Mouse (Mus musculus) Patski (cell line): ENCODE results near the gene Baz1b. TPM values are rescaled to one million over a fixed set of nuclear protein-coding genes. Genes with fewer than 3 reads are reported as not detected.

Source experiments
- ATAC-seq: fragments of 100-300 bp; one replicate; pipeline ENCODE4 v1.8.0; 2021
- CTCF ChIA-PET: fragments of 350-600 bp; sonication (Branson Sonifier 250); formaldehyde crosslinking; loops from one replicate; lab custom pipeline; 2022; ENCODE audit warnings: inconsistent platforms; lab: Charles Lee
- POLR2A ChIA-PET: fragments of 350-600 bp; sonication (Branson Sonifier 250); formaldehyde crosslinking; loops from one replicate; lab custom pipeline; 2022; ENCODE audit warnings: antibody characterized with exemption, inconsistent platforms; lab: Charles Lee
- DNase-seq: peaks from one replicate; pipeline ENCODE4 v3.0.0-alpha.2; 2011; ENCODE audit warnings: low read depth, low spot score
- H3K27me3 ChIP-seq: fragments of 371-371 bp; one replicate; pipeline ENCODE4 v1.5.1; 2021
- CTCF ChIP-seq: fragments of 100-300 bp; IDR thresholded peaks from one replicate; pipeline ENCODE4 v1.5.1; 2021
- in situ Hi-C: fragments of 300-500 bp; cut with MboI; formaldehyde crosslinking; loops from 3 replicates; pipeline ENCODE4 v1.11.1; 2018; ENCODE audit warnings: low pct_unique_long_range_greater_than_20kb, mixed read lengths
- polyA plus RNA-seq: library from polyadenylated mRNA; unstranded; gene quantifications from one replicate; pipeline ENCODE4 v1.2.3, GENCODE M21; 2021

Baz1b gene
- polyA plus RNA-seq = 92.8 TPM

GRCm38 (mm10) chr5:135186621-135187348 is at the start of gene Baz1b:
TSS of gene Baz1b (plus strand) at chr5:135187264.
- in situ Hi-C loops = no loop called here
- no peaks in the 10 kb centered on the region for H3K27me3 ChIP-seq
- ChIA-PET POLR2A (interaction anchor here (0.6 to 1.3 kb wide), 7 partner anchors 10 to 206 kb away, joined by 3 read pairs; partner anchors contain the start of gene Dnajc30), CTCF (interaction anchor here (1.2 kb wide), 1 partner anchor 9 kb away, joined by 3 read pairs; no protein-coding TSS in a partner anchor)
- no peak for TF ChIP-seq CTCF
- peak; percentile 92 for ATAC-seq
- DNase-seq = peak; percentile 95

- in situ Hi-C loops = no loop called here
- no peak for TF ChIP-seq CTCF
- CTCF ChIA-PET = interaction anchor here (2.2 kb wide), 1 partner anchor 21 kb away, joined by 6 read pairs; no protein-coding TSS in a partner anchor
- DNase-seq (no peak), ATAC-seq (no peak)
- H3K27me3 ChIP-seq = peaks cover 29% of the 10 kb centered on the region
- POLR2A ChIA-PET = no interaction called here
Observed at GRCm38 (mm10) chr5:135139881-135140280, 47.2 kb upstream of the Baz1b start.

- in situ Hi-C loops = no loop called here
- TF ChIP-seq CTCF = no peak
- ChIA-PET CTCF (interaction anchor here (1.0 kb wide), 1 partner anchor 26 kb away, joined by 4 read pairs; no protein-coding TSS in a partner anchor), POLR2A (no interaction called here)
- ATAC-seq (no peak), DNase-seq (no peak)
- peaks cover 12% of the 10 kb centered on the region for H3K27me3 ChIP-seq
Observed at GRCm38 (mm10) chr5:135144469-135144868, 42.6 kb upstream of the Baz1b start.

- ChIA-PET POLR2A (no interaction called here), CTCF (no interaction called here)
- in situ Hi-C loops = no loop called here
- ATAC-seq = no peak
- H3K27me3 ChIP-seq = peaks cover 12% of the 10 kb centered on the region
- TF ChIP-seq CTCF = no peak
- DNase-seq = no peak
Observed at GRCm38 (mm10) chr5:135145532-135145931, 41.5 kb upstream of the Baz1b start.

GRCm38 (mm10) chr5:135145955-135146354 is 41.1 kb upstream of the Baz1b start:
- CTCF ChIA-PET = no interaction called here
- H3K27me3 ChIP-seq = peaks cover 12% of the 10 kb centered on the region
- DNase-seq (no peak), ATAC-seq (no peak)
- in situ Hi-C loops = no loop called here
- TF ChIP-seq CTCF = no peak
- POLR2A ChIA-PET = no interaction called here

- CTCF ChIA-PET = interaction anchor here (0.7 kb wide), 1 partner anchor 12 kb away, joined by 3 read pairs; no protein-coding TSS in a partner anchor
- DNase-seq = no peak
- in situ Hi-C loops = no loop called here
- H3K27me3 ChIP-seq = no peaks in the 10 kb centered on the region
- TF ChIP-seq CTCF = no peak
- ATAC-seq = no peak
- POLR2A ChIA-PET = interaction anchor here (1.2 kb wide), 1 partner anchor 21 kb away, joined by 4 read pairs; no protein-coding TSS in a partner anchor
Observed at GRCm38 (mm10) chr5:135148715-135149052, 38.4 kb upstream of the Baz1b start.

- ATAC-seq = peak; percentile 97
- no peaks in the 10 kb centered on the region for H3K27me3 ChIP-seq
- CTCF ChIA-PET = no interaction called here
- TF ChIP-seq CTCF = no peak
- POLR2A ChIA-PET = interaction anchor here (0.7 to 1.2 kb wide), 3 partner anchors 18 to 86 kb away, joined by 3 to 4 read pairs (median 3); no protein-coding TSS in a partner anchor
- in situ Hi-C loops = no loop called here
- DNase-seq = peak; percentile 97
Observed at GRCm38 (mm10) chr5:135149053-135149819, 37.8 kb upstream of the Baz1b start, which contains the start of gene Tbl2. TSS of gene Tbl2 (plus strand) at chr5:135149657.

GRCm38 (mm10) chr5:135149820-135150178 is 37.3 kb upstream of the Baz1b start:
- CTCF ChIA-PET = no interaction called here
- DNase-seq (no peak), ATAC-seq (no peak)
- no peaks in the 10 kb centered on the region for H3K27me3 ChIP-seq
- no peak for TF ChIP-seq CTCF
- POLR2A ChIA-PET = interaction anchor here (0.7 to 1.2 kb wide), 3 partner anchors 17 to 87 kb away, joined by 3 to 4 read pairs (median 3); no protein-coding TSS in a partner anchor
- in situ Hi-C loops = no loop called here

GRCm38 (mm10) chr5:135156496-135156895 is 30.6 kb upstream of the Baz1b start:
- in situ Hi-C loops = no loop called here
- CTCF ChIA-PET = no interaction called here
- H3K27me3 ChIP-seq = no peaks in the 10 kb centered on the region
- DNase-seq (no peak), ATAC-seq (no peak)
- POLR2A ChIA-PET = no interaction called here
- no peak for TF ChIP-seq CTCF

- no peak for ATAC-seq
- ChIA-PET POLR2A (no interaction called here), CTCF (no interaction called here)
- no peak for DNase-seq
- in situ Hi-C loops = loop anchor here (10.0 kb wide), 1 partner anchor 146 kb away; no protein-coding TSS in a partner anchor
- no peak for TF ChIP-seq CTCF
- H3K27me3 ChIP-seq = no peaks in the 10 kb centered on the region
Observed at GRCm38 (mm10) chr5:135161221-135161620, 25.8 kb upstream of the Baz1b start.
